Mouse (Mus musculus): ENCODE measurements around the gene Fam32a.
A peak's percentile ranks its signal among the peaks of the same experiment; 100 is the strongest.

Gene Fam32a

DNA sequence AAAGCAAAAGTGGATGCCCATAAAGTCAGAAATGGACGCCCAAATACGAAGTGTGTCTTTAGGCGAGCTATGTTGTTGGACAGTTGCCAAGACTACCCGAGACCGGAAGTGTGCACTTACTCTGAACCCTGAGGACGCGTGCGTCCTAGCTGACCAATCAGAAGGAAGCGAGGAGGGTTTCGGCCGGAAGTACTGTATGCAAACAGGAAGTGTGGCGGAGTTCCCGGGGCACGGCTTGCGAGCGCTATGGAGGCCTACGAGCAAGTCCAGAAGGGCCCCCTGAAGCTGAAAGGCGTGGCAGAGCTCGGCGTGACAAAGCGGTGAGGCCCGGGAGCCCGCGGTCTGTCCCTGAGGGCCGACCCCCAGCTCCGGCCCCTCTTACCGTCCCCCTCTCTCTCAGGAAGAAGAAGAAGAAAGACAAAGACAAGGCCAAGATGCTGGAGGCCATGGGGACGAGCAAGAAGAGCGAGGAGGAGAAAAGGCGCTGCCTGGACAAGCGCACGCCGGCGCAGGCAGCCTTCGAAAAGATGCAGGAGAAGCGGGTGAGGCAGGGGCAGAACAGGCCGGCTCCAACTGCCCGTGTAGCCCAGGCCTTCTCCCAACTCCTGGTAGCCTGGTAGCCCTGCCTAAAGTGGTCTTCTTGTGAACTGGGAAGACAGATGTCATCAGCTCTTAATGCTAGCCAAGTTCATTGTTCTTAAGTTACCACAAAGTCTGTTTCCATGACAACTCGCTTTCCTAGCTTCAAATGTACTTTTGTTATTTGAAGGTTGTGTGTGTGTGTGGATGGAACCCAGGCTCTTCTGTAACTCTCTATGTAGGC, at the start of gene Fam32a:
Fam32a (plus strand) TSS at position 190 of the 823 bp plus-strand sequence.
- peak; percentile 96 for DNase-seq (ENCODE audit: low spot score)

DNA sequence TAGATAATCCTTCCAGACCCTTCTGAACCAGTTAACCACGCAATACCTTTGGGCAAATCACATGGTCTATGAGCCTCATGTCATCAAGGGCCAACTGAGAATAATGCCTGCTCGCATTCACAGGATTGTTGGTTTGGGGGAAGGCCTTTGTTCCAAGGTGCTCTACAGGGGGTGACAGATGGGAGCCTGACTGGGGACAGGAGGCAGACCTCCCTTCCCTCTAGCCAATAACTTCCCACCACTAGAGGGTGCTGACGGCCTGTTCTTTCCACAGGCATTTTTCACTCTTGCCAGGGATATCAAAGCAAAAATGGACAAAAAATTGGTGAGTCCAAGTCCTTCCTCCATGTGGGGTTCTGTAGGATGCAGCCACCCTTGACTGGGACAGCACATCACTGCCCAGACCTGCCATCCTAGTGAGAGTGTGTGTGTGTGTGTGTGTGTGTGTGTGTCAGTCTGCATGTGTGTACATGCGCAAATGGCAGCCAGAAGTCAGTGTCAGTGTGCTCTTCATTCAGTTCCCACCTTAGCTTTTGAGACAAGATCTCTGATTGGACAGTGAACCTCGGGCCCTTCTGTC, 42.1 kb upstream of the Fam32a start:
- peak; percentile 60 for DNase-seq (ENCODE audit: low spot score)

DNA sequence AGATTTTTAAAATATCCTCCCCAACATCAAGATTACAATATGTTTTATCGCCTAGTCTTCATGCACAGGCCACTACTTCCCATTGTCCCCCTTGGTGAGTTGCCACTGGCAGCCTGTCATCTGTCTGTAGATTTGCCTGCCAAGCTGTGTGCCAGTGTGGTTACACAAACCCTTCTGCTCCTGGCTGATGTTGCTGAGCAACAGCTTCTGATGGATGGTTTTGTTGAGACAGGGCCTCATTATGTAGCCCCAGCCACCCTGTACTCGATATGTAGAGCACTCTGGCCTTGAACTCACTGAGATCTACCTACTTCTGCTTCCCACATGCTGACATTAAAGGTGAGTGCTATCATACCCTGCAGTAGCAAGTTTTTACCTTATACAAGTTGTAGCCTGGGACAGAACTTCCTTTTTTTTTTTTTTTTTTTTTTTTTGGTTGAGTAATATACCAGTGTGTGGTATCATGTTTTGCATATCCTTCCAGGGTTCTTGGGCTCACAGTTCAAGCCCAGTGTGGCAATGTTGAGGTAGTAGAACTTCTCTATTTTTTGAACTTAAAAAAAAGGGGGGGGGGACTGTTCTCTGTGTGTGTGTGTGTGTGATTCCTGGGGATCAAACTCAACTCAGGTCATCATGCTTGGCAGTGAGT, 35.9 kb upstream of the Fam32a start:
- no peak for DNase-seq (ENCODE audit: low spot score)

DNA sequence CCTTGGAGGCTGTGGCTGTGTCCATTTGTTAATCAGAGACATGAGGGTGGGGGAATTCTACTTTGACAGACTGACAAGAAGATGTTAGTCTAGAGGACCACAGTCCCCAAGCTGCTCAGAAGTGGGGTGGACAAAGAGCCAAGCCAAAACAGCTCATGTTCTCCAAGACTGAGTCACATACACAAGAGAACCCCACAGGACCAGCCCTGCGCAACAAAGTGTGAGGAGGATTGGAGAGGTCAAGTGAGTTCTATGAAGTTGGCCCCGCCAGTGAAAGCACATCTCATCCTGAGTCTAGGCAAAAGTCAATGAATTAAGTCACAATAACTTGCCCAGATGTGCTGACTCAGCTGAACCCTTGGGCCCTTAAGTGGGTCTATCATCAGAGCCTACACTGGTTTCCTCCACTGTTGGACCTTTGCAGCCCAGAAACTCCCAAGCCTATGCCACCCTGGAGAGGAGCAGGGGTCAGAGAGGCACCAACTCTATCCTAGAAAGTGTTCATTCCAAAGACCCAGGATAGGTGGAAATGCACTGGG, 31.7 kb upstream of the Fam32a start:
- DNase-seq (ENCODE audit: low spot score), result no peak

DNA sequence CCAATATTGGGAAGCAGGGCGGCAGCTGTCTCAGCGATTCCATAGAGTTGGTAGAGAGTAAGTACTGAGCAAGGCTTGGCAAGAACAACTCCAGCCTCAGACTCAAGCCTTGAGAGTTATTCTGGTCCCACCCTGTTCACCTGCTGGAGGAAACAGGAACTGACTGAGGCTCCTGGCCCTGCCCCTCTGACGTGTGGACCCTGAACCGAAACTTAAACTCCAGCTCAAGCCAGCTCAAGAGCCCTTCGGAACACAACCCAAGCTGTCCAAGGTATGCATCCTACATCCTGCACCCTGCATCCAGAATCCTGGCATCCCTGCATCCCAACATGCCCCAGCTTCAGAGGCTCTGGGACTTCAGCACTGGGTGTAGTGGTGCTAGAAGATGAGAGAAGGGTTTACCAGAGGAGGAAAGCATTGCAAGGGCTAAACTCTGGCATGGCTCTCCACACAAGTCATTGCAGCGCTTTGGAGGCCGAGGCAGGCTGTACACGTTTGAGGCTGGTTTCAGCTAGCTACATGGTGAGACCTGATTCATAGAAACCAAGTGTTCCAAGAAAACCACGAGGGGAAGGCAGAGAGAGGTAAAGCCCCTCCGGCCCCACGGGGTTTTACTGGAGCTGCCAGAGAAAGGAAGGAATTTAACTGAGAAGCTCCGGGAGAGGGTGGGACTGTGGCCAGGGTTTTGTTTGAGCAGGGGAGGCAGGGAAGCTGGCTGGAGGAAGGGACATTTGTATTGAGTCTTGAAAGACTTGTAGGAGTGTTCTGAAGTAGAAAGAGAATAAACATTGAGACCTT, 29.9 kb upstream of the Fam32a start, which contains the start of gene Hsh2d:
Hsh2d (plus strand) TSS at position 222 of the 798 bp plus-strand sequence.
- DNase-seq (ENCODE audit: low spot score), result no peak

DNA sequence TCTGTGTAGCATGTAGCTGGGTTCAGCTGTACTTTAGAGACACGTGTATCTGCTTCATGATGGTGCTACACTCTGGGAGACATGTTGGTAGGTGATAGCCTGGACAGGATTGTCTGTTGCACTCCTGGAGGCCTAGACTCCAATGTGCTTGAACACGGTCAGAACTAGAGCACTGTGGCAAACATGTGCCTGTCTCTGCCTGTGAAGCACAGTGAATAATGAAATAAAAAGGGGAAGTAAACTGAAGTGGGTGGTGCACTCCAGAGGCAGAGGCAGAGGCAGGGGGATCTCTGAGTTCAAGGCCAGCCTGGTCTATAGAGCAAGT, 29.4 kb upstream of the Fam32a start:
- no peak for DNase-seq (ENCODE audit: low spot score)

DNA sequence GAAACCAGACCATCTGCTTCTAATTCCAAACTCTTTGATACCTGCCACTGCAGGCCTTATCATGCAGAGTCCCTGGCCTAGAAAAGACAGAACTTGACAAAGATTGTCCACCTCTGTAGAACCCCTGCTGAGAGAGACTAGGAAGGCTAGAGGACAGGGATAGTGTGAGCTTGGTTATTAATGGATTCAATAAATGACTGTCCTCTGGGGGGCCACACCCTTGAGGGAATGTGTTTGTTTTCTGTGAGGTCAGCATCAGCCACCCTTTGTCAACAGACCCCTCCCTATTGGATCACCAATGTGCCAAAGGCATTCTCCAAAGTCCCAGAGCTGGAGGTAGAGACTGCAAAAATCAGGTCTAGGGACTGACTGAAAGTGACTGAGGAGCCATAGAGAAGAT, 27.5 kb upstream of the Fam32a start:
- DNase-seq (ENCODE audit: low spot score), result no peak

DNA sequence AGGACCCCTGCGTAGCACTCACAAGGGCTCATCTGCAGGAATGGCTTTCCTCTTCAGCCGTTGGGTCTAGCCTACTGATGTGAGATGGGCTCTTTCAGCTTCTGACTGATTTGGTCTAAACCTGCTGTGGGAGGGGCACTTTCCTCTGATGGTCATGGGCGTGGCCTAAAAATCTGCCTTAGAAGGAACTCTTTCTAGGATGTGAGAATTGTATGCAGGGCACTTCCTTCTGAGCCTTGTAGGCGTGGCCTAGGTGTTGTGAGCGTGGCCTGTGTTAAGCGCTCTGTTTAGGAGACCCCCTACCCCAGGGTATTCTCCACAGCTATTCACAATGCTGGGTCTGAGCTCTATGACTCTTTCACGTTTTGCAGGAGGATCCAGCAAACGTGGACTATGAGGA, 21.5 kb upstream of the Fam32a start:
- DNase-seq (ENCODE audit: low spot score), result no peak

DNA sequence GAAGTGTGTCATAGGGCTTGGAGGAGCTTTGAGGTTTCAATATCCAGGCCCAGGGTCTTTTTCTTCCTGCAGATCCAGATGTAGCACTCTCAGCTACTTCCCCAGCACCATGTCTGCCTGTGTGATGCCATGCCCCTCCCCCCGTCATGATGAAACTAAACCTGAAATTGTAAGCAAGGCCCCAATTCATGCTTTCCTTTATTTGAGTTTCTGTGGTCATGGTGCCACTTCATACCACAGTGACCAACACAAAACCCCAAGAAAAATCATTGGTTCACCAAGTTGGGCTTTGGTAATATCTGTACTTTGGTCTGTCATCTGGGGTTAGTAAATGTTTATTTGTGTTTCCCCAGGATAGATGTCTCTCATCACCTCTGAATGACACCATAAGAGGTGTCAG, 10.9 kb upstream of the Fam32a start:
- no peak for DNase-seq (ENCODE audit: low spot score)

DNA sequence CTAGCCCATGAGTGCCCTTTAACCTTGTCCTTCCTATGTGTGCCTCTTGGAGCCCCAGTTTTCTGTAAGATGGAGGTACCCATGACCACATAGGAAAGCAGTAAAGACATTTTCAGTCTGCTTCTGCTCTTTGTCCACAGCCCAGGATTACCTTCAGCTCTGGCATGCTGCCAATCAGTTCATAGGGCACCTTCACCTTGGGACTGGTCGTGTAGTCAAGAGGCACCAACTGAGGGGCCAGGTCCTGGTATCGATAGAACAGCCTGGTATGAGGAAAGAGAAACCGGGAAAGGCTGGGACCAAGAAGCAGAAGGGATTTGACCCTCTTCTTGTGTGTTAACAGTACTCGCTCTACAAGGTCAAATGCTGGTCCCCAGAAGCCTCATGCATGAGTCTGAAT, 9.3 kb upstream of the Fam32a start:
- DNase-seq (ENCODE audit: low spot score), result no peak

DNA sequence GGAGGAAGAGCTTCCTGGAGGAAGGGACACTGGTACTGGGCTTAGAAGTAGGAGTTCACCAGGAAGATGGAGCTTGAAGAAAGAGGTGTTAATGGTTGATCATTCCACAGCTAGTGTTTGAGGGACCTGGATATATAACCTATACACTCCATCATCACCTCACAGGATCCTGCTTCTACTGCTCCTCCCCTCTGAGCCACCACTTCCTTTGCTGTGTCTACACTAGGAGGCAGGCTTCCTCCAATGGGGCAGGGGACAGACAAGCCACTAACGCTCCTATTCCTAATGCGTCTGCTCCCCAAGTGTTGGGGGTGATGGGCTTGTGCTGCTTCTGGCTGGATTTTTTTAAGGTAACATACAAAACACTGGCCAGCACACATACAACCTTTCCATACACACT, 8.8 kb upstream of the Fam32a start:
- DNase-seq (ENCODE audit: low spot score), result no peak

DNA sequence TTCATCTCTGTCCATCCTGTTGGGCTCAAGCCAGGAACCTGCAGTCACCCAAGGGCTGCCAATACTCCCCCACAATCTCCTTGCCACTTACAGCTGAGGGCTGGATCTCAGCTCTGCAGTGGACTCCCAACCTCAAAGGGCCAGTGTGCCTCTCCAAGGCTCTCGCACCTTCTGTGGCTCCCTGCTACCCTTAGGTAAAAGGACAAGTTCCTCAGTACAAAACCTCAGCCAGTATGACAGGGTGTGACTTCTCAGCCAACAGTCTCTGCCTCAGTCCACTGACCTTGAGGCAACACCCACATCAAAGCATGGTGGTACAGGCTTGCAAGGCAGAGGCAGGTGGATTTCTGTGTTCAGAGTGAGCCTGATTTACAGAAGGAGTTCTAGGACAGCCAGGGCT, 7.7 kb upstream of the Fam32a start:
- no peak for DNase-seq (ENCODE audit: low spot score)

DNA sequence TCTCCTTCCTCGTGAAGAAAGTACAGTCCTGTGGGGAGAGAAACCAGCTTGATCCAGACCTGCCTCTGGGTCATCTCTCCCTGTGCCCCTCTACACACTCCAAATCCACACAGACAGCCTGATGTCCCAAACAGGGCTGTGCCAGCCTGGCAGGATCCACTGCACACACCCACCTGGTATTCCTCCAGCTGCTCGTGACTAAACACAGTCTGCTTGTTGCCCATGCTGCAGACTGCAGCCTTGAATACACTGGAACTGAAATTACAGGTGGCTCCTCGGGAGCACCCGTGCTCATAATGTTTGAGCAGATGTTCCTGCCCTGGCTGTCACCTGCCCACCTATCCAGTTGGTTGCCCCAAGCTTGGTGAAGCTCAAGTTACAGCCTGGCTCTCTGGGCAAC, 6.8 kb upstream of the Fam32a start, which contains the start of gene Cib3:
Cib3 (minus strand) TSS at position 87 of the 400 bp plus-strand sequence.
- DNase-seq (ENCODE audit: low spot score), result no peak

DNA sequence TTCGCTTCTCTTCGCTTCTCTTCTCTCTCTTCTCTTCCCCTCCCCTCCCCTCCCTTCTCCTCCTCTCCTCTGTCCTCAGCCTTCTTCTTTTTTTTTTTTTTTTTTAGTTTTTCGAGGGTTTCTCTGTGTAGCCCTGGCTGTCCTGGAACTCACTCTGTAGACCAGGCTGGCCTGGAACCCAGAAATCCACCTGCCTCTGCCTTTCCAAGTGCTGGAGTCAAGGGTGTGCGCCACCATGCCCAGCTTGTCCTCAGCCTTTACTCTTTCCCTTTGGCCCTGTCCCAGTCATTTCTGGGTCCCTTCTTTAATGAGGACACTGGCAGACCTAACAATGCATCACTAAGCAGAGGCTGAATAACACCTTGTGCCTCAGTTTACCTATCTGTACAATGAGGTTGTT, 6.0 kb upstream of the Fam32a start, which contains the start of gene Gm11034:
Gm11034 (minus strand) TSS at position 101 of the 400 bp plus-strand sequence.
- no peak for DNase-seq (ENCODE audit: low spot score)

DNA sequence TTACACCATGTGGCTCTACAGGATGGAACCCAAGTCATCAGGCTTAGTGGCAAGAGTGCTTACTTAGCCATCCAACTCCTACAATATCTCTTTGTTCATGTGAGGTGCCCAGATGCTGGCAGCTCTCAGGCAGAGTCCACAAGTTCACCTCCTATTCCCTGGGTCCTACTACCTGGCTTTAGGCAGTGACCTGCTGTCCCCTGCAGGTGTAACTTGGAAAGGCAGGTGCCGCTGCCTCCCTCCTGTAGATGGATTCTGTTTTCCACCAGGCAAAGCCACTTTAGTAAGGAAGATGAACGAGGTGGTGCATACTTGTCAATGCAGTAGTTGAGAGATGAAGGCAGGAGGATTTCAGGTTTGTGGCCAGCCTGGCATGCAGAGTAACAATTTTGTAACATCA, 4.5 kb upstream of the Fam32a start:
- no peak for DNase-seq (ENCODE audit: low spot score)

DNA sequence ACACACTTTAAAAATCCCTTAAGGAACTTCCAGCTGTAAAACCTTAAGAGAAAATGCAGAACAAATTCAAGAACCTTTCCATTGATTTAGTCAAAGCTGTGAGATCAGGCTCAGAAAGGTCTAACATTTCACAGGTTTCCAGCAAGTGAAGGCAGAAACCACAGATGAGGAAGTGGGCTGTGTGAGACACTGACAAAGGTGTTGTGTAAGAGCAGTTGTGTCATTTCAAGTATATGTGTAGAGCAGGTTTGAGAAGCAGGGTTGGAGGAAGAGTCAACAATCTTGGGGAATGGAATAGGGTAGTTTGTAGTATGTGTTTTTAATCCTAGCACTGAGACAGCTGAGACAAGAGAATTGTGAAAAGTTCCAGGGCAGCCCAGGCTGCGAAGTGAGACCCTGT, 3.7 kb upstream of the Fam32a start:
- no peak for DNase-seq (ENCODE audit: low spot score)

DNA sequence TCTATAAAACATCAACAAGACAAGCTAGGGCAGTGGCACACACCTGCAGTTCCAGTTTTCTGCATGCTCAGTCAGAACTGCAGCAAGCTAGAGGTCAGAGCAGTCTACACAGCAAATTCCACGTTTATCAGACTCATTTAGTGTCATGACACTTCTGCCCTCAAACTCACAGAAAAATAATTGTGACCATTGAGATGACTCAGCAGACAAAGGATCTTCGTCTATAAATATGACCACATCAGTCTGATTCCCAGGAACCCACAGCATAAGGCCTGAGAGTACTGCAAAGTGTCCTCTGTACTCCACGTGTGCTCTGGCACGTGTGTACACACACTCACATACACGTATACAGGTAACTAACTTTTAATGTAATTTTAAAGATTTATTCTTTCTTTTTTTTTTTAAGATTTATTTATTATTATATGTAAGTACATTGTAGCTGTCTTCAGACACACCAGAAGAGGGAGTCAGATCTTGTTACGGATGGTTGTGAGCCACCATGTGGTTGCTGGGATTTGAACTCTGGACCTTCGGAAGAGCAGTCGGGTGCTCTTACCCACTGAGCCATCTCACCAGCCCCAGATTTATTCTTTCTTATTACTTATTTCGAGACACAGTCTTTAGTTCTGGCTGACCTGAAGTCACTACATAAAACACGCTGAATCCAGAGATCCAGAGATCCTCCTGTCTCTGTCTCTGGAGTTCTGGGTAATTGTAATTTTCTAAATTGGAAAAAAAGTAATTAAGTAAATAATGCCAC, 569 bp upstream of the Fam32a start:
- no peak for DNase-seq (ENCODE audit: low spot score)

DNA sequence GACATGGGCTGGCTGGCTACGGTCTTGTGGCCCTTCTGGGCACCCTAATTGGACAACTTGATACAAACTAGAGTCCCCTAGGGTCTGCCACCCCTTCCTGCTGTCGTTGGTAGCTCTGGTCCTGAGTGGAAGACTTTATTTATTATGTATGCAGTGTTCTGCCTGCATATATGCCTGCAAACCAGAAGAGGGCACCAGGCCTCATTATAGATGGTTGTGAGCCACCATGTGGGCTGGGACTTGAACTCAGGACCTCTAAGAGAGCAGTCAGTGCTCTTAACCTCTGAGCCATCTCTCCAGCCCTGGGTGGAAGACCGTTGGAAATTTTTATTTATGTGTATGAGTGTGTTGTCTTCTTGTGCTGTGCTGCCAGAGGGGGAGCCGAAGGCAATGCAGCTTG, 1.2 kb downstream of the Fam32a start:
- no peak for DNase-seq (ENCODE audit: low spot score)

DNA sequence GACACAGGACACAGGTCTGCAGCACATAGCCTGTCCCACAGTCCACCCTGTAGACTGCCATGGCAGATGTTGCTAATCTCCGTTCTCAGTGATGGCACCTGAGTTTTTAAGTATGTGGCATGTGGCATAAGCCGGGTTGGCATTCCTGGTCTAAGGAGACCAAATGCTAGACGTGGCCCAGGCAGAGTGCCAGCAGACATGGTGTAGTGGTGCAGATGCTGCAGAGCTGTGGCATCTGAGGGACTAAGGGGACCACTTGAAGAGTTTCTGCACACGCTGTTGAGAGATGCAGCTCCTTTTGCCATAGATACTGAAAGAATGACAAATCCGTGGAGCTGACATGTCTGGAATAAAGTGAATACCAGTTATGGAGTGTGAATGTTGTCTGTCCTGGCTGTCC, 3.1 kb downstream of the Fam32a start:
- no peak for DNase-seq (ENCODE audit: low spot score)

DNA sequence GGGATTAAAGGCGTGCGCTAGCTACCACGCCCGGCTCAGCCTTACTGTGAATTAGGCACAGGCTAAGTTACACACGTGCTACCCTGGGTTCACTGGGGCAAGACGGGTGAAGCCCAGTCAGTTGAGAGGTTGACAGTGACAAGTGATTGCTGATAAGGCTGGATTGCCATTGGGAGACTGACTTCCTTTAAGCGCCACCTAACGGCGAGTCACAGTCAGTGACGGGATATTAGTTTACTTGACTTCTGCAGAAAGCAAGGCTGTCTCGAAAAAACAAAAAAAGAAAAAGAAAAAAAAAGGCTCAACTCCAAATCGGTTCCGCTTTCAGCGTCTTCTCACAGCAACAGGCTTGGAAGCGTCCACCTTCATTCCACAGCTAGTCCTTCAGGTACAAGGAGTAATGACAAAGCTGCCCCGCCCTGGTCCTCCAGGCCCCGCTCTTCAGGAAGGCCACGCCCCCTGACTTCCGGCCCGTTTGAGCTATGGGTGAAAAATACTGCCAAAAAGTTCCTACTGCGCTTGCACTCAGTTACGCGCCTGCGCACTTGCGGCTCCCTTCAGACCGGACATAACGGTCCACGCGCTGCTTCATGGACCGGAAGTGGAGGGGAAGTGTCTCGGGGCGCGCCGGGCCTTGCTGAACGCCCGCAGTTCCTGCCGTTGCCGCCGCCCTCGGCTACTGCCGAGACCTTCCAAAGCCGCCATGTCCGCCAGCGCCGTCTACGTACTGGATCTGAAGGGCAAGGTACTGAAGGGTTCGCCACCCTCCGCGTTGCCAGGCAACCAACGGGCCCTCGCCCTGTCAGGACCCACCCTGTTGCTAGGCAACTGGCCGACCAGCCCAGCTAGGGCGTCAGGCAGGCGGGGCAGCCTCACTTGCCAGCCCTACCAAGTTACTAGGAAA, 20.2 kb downstream of the Fam32a start, which contains the start of gene Ap1m1:
Ap1m1 (plus strand) TSS at position 520 of the 904 bp plus-strand sequence.
- DNase-seq (ENCODE audit: low spot score), result peak; percentile 99
